Mouse (Mus musculus) testis, adult 2 months (tissue): ENCODE data around the gene Cables2.

Source experiments
- CTCF ChIP-seq: fragments of 200-500 bp; IDR thresholded peaks from 2 replicates; pipeline ENCODE4 v1.5.1; 2012; ENCODE audit warnings: low read depth, mild to moderate bottlenecking, inconsistent platforms, low read length, moderate library complexity; ENCODE audit not compliant: control insufficient read depth, insufficient read depth, insufficient replicate concordance
- POLR2A ChIP-seq: fragments of 200-500 bp; IDR thresholded peaks from 2 replicates; pipeline ENCODE4 v1.6.1; 2012; ENCODE audit warnings: low read depth, mild to moderate bottlenecking, inconsistent platforms, low read length, moderate library complexity; ENCODE audit not compliant: control insufficient read depth

DNA sequence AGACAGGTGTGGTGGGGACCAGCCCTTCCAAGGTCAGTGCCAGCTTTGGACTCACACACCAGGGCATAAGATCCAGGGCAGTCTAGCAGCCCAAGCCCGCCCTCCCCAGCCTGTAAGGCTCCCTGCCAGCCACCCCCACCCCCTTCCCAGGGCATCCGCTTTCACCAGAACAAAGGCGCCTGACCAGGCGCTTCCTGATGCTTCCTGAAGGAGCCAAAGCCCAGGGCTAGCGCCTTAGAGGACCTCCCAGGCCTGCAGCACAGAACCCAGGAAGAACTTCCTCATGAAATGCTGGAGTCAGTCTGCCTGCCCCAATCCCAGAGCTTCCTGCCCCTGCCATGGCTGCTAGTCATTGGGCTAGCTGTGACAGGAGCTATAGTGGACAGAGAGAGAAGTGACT is 54.6 kb downstream of the Cables2 start:
- TF ChIP-seq CTCF (no peak), POLR2A (no peak)
